Mouse (Mus musculus) spleen, adult 18-20 months (tissue): ENCODE data around the gene Psmd12.
A peak's percentile ranks its signal among the peaks of the same experiment; 100 is the strongest.

Experiments
- DNase-seq, 2 experiments: peaks; one replicate each; pipeline ENCODE4 v3.0.0; 2022; ENCODE audit warnings: mixed read lengths in 2 of 2

The Psmd12 gene

DNA sequence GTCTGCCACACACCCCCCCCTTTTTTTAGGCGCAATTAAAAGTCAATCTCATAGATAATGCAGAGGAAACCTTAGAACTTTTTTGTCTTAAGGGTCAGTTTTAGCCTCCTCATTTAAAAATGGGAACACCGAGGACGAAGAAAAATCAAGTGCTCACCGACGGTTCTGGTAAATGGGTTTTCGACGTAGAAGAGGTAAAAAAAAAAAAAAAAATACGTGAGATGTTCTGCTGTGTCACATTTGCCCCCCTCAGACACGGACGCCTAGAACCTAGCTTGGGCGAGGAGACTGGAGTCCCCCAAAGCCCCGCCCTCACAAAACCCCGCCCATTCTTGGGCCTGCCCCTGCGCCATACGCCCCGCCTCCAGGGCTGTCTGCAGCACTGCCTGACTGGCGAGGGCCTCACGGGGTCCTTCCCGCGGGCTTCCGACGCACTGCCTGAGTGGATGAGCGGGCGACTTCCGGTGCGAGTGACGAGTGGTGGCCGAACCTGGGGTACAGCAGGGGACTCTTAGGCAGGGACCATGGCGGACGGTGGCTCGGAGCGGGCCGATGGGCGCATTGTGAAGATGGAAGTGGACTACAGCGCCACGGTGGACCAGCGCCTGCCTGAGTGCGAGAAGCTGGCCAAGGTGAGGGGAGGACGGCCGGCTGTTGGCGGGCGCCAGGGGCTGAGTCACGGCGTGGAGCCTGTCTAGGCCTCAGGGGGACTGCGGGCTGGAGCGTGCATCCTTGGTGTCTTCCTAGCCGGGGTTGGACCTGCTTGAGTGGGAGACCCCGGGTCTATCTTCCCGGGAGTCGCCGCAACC lies at the start of gene Psmd12:
TSS of gene Psmd12 (plus strand) at position 432 of the 809 bp plus-strand sequence.
- DNase-seq: peak; percentile 97 to 98

DNA sequence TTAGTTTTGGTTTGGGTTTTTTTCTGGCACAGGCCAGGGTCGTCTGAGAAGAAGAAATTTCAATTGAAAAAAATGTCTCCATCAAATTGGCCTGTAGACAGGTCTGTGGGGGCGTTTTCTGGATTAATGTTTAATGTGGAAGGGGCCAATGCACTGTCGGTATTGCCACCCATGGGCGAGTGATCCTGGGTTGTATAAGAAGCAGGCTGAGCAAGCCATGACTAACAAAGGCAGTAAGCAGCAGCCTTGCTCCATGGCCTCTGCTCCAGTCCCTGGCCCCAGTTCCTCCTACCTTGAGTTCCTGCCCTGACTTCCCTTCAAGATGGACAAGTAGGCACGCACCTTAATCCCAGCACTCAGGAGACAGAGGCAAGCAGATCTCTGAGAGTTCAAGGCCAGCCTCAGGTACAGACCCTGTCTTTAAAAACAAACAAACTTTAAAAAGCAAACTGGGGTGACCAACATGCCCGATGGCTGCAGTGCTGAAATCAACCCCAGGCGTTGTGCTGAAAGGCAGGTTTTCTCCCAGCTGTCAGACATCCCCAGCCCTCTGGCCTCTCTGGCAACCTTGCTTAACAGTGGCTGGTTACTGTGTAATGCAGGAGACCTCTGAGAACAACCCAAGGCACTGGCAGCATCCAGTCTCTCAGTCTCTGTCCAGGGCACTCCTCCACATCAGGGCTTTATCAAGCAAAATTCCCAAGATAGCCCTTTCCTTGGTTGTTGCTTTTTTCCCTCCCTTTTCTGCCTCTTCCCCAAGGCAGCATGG lies 47.9 kb upstream of the Psmd12 start:
- DNase-seq: no peak

DNA sequence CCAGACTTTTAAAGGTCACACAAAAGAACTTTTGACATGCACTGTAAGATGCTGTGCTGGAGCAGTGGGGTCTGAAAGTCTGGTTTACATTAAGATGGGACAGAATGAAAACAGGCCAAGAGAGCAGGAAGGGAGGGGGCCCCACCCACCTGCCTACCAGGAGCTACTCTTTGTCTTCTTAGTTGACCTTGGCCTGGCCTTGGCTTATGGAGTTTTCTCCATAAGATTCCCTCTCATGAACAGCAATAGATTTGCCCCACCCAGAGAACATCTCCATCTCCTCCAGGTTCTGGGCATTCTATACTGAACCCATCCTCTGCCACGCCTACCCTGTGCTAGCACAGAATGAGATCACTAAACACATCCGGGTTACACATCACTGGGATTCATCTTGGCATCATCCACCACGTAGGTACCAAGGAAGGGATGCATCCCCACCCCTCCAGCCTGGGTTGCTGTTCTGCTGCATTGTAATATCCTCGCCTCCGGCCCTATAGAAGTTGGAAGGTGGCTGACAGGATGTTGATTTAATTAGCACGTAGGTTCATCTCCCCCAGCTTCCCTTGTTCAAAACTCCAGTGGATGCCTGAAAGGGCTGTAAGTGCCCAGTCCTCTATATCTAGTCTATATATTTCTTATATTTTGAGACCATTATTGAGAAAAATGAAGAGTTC lies 43.4 kb upstream of the Psmd12 start:
- DNase-seq: no peak

DNA sequence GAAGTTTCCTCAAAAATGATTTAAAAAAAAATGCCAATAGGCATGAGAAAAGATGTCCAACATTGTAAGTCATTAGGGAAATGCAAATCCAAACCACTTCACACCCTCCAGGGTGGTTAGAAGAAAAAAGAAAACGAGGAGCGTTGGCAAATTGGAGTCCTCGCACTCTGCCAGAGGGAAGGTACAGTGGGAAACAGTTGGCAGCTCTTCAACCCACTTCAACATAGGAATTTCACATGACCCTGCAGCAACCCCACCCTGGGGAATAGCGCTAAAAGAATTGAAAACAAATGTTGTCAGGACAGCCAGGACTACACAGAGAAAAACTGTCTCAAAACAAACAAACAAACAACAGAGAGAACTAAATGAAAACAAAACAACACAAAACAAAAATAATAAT lies 41.6 kb upstream of the Psmd12 start:
- no peak for DNase-seq

DNA sequence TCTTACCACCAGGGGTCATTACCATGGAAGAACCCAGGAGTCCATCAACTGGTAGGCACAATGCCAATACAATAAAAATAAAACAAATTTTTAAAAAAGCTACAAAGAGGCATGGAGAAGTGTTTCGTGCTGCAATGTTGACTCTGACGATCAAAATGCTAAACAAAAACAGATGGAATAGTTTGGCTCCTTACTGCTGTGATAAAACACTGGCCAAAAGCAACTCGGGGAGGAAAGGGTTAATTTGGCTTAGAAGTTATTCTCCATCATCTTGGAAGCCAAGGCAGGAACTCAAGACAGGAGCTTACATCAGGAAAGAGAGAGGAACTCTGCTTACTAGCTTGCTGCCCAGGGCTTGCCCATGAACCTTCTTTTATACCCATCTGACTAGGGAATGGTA lies 41.1 kb upstream of the Psmd12 start:
- no peak for DNase-seq

DNA sequence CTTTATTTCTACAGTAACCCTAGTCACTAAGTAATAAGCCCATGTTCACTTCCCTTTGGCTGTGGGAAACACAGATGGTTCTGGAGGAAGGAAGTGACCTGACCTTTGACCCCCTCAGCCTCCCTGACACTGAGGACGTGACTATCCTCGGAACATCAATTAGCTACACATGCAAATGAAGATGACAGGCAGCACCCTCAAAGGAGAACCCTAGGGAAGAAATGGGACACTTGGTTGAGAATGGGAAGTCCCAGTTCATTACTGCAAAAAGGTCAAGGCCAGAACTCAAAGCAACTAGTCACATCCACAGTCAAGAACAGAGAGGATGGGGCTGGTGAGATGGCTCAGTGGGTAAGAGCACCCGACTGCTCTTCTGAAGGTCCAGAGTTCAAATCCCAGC lies 38.2 kb upstream of the Psmd12 start:
- DNase-seq: no peak

DNA sequence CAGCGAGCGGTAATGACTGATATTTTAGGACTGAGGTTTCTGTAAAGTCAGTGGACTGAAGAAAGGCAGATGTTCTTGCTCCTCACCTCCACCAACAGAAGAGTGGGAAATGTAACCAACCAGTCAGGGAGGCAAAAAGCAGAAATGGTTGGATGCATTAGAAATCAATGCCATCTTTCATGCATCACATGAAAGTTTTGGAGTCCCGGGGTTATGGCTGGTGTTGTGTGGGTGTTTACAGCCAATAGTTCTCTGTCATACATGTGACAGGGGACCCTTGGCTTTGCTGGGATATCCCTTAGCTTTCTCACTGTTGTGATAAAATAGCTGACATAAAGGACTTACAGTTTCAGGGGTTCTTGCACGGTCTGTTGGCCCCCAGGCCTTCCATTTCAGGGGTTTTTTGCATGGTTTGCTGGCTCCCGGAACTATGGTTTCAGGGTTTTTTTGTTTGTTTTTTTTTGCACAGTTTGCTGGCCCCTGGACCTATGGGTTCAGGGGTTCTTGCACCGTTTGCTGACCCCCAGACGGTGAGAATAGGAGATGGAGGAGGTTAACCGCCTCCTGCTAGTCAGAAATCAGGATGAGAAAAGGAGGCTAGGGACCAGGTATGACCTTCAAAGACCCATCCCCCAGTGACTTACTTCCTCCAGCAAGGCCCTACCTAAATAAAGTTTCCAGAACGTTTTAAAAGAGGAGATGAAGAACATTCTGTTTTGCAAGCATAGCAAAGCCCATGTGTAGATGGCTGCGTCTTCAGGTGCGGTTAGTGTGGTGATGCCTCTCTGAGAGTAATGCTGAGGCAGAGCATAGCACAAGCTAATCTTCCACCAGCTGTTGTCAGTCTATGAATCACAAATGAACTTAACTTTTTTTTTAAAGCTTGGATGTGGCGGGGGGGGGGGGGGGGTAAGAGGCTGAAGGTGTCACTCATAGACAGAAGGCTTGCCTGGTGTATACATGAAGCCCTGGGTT lies 35.9 kb upstream of the Psmd12 start:
- peak; percentile 34 to 38 for DNase-seq

DNA sequence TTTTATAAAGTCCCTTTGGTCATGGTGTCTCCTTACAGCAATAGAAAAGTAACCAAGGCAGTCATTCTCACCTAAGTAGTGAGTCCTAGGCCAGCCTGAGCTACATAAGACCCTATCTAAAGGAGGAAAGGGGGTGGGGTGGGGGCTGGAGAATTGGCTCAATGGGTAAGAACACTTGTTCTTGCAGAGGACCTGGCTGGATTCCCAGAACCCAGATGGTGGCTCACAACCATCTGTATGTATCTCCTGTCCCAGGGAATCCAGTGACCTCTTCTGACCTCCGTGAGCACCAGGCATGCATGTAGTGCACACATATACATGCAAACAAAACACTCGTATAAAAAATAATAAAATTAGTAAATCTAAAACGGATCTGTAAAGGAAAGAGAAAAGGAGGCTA lies 33.6 kb upstream of the Psmd12 start:
- DNase-seq: no peak

DNA sequence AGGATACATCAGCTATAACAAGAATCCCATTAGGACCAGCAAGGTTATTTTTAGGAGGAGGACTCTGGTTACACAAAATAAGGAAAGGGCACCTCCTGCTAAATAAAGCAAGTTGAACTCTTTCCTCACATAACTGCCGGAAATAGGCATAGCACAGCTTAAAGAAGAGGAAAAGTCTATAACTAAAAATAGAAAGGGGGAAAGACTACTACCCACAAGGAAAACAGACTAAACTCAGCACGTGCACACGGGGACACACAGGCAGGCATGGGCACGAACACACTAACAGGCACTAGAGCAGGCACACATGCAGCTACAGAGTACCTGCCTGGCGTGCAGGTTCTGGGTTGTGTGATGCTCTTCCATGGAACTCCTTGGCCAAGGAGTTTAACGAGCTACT lies 32.6 kb upstream of the Psmd12 start:
- no peak for DNase-seq

DNA sequence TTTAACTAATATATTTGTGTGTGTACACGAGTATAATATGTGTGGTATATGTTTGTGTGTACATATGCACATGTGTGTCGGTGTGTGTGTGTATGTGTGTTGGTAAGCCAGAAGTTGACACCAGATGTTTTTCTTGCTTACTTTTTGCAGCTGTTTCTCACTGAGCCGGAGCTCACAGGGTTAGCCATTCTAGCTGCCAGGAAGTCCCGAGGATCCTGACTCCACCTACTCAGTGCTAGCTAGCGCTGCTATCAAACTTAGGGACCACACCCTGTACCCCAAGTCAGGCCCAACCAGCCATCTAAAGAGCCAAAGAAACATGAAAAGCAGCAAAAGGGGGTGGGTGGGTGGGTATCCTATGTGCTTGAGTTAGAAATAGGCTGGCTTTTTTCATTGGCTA lies 31.9 kb upstream of the Psmd12 start:
- peak in 1 of 2 experiments; percentile 29 for DNase-seq

DNA sequence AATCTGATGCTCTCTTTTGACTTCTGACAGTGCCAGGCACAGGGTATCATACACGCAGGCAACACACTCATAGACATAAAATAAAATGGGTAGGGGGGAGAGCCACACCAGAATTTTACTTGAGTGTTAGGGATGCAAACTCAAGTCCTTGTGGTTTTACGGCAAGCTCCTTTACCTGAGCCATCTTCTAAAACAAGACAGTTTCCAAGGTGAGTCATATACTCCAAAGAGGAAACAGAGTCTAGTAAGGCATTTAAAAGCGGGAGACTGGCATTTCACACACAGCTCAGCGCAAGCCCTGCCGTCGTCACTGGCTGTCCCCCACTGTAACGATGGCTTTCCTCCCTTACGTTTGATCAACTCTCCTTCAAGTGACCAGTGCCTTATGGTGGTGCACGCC lies 31.4 kb upstream of the Psmd12 start:
- DNase-seq: no peak

DNA sequence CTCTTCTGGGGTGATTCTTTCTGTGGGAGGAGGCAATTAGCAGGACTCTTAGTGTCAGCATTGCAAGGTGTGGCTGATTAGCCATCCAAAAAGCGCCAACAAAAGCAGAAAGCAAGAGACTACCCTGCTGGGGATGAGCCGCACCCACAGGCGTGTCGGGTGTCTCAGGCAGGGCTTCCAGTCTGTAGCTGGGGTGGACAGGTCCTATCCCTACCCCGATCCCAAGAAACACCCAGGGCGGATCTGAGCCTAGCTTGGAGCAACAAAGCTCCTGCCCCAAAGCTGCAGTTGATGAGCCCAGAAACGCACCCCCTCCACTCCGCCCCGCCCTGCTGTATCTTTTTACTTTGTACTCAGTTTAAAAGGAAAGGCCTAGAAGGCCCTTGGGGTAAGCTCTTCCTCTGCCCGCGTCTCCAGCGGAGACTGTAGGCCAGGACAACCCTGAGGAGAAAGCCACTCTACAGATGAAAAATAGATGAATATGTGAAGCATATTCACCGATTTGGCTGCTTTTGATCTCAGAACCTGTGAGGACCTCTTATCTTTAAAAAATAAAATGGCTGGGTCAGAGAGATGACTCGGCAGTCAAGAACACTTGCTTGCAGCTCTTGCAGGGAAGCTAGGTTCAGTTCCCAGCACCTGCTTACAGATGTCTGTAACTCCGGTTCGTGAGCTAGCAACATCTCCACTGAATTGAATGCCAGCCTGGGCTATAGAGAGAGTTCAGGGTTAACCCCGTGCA lies 29.9 kb upstream of the Psmd12 start:
- DNase-seq: peak in 1 of 2 experiments; percentile 37

DNA sequence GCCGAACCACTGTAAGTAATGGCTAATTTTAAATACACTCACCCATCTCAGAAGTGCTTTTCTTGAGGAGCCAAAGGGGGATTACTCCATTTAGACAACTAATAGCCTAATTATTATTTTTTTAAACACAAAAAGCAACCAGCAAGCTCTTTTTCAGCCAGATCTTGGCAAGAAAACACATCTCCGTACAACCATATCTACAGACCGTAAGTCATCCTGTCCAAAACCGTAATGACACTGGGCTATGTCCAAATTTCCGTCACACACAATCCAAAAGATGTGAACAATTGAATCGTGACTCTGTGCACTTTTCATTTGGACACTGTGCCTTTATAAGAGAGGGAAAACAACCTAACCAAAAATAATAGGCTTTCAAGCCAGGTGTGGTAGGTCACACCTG lies 29.2 kb upstream of the Psmd12 start:
- DNase-seq: no peak

DNA sequence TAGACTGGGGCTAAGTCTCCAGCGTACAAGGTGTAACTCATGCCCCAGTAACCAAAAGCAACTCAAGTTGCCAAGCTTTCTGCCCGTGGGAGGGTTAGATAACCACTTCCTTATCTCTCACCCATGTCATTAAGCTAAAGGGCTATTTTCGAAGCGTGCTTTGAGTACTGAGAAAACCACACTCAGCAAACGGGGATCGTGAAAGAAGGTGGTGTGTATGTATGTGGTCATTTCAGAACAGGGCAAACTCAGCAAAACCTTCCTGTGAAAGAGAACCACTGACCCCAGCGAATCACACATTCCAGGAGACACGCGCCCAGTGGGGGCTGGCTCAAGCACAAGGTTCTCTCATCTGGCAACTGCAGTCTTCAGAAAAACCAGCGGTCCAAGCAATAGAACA lies 28.2 kb upstream of the Psmd12 start:
- peak in 1 of 2 experiments; percentile 48 for DNase-seq

DNA sequence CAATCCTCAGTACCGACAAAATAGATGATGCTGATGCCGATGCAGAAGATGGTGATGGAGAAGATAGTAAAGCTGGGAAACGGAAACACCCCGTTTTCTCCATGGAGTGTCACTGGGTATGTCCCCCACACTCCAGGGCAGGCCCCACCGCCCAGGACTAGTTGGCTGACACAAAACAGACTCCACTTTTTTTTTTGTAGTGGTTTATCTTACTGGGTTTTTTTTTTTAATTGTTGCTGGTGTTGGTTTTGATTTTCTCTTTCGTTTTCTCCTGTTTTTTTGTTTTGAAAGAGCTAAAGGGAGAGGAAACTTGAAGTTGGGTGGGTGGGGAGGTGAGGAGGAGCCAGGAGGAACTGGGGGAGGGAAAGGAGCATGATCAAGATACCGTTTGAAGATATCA lies 27.2 kb upstream of the Psmd12 start:
- DNase-seq: no peak

DNA sequence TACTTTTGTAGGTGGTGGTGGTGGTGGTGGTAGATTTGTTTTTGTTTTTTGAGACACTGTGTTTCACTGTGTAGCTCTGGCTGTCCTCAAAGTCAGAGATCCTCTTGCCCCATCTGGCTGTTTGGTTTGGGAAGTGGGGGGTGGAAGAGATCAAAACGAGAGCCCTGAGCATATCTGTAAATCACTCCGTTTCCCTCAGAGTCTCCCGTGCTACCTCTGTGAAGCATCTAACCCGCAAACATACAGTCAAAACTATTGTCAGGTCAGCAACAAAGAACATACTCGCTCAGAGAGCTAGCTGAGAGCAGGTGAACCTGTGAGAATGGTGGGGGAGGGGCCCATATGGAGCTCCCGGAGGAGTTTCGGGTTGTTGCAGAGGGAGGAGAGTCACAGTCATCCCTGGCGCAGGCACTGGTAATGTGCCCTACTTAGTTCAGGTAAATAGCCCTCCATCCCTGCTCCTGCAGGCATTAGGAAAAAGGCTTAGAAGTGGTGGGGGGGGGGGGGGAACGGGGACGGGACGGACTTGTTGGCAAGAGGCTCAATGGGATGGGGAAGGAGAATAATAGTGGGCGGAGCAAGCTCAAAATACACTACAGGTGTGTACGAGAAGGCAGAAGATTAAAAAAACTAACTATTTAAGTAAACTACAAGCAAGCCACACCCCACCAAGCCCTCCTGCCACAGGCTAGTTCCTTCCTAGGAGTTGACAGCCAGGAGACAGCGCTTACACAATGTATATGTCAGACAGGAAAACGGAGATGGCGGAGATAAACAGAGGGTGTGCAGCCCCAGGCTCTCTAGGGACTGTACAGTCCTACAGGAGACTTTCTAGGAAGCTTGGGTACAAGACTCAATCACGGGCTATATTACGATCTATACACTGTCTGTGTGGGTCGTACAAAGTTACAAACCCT lies 24.5 kb upstream of the Psmd12 start:
- DNase-seq: no peak

DNA sequence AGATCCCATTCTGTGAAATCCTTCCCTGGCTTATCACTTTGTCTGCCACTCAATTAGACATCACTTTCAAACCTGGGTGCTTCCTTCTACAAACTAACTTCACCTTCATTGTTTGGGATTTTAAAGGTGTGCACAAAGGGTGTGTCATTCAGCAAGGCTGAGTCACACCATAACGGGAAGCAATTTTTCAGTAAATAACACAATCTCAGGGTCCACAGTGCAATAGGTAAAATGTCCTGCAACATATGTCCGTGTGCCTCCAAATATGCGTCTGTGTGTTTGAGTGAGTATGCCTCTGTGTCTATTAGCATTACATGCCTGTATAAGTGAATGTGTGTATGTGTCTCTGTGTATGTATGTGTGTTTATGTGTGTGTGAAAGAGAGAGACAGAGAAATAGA lies 22.0 kb upstream of the Psmd12 start:
- no peak for DNase-seq

DNA sequence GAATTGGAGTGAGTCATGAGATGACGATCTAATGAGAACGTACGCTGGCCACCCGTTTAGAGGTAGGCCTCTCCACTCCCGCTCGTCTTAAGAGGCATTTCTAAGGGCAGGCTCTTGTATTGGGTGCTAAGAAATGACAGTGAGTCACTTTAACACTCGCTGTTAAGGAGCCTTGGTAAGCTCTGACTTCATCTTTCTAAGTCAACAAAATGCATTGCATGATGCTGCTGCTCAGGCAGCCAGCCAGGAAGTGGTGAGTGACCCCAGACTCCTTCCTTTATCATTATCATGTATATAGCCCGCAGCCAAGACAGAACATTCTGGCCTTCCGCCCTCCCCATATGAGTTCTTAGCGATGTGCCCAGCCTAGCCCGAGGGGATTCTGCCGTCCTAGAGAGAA lies 21.0 kb upstream of the Psmd12 start:
- no peak for DNase-seq

DNA sequence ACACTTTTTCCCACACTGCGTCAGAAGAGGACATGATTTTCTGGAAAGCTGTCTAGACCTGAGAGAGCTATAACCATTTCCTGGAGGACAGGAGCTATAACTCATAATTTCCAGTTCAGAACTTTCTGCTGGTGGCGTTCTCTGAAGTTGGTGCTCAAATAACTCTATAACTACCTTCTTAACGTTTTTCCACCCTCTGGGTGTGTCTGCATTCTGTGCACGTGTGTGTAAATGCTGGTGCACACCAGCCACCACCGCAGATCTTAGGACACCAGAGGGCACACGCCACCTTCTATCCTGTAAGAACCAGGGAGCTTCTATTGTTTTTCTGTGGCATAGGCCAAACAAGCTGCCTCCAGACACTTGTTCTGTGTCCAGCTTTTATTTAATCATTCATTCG lies 20.3 kb upstream of the Psmd12 start:
- DNase-seq: no peak

DNA sequence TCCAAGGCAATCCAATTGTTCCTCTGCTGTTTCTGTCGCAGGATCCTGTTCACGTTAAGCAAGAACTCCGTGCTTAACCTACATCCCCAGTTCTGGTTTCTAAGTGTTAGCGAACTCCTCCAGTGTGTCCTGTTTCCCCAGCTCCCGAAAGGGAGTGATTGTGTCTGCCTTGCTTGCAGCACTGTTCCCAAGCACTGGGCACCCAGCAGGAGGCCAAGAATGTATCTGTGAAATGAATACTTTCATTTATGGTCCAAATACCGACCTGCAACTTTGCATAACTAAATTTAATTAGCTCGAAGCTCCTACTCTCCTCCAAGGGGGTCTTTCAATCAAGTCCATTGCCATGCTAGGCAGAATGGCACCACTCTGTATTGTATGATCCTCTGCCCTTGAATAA lies 19.5 kb upstream of the Psmd12 start:
- no peak for DNase-seq

DNA sequence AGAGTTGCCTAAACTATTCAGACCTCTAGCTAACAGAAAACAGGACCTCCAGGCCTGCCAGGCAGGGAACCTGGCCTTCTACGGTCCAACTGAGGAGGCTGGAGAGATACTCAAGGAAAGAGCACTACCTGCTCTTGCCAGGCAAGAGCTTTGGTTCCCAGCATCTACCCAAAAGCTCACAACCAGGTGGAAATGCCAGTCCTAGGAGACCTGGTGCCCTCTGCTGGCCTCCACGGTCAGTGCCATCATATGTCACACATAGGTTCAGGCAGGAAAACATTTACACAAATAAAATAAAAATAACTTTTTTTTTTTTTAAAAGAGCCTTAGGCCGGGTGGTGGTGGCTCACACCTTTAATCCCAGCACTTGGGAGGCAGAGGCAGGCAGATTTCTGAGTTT lies 16.8 kb upstream of the Psmd12 start:
- DNase-seq: peak in 1 of 2 experiments; percentile 52
